Mouse (Mus musculus) ES-Bruce4 (cell line): ENCODE data around the gene Spock1. TPM values are rescaled to one million over a fixed set of nuclear protein-coding genes. Genes with fewer than 3 reads are reported as not detected.

Source experiments
- H3K27ac ChIP-seq: 2 replicates; pipeline ENCODE4 v1.5.1; 2012; ENCODE audit warnings: low read length, inconsistent platforms; ENCODE audit not compliant: insufficient read depth
- H3K27me3 ChIP-seq: 2 replicates; pipeline ENCODE4 v1.6.1; 2012; ENCODE audit warnings: mild to moderate bottlenecking, low read length, inconsistent platforms; ENCODE audit not compliant: control insufficient read depth, poor library complexity, insufficient read depth, severe bottlenecking
- H3K36me3 ChIP-seq: 2 replicates; pipeline ENCODE4 v1.6.1; 2012; ENCODE audit warnings: inconsistent platforms, mild to moderate bottlenecking, low read length, moderate library complexity; ENCODE audit not compliant: control insufficient read depth, poor library complexity, insufficient read depth, severe bottlenecking
- H3K4me1 ChIP-seq: one replicate; pipeline ENCODE4 v1.8.1; 2011; ENCODE audit warnings: low read length; ENCODE audit not compliant: control insufficient read depth, insufficient read depth
- H3K4me3 ChIP-seq: 2 replicates; pipeline ENCODE4 v1.5.1; 2011; ENCODE audit warnings: low read depth, mild to moderate bottlenecking, low read length
- H3K9ac ChIP-seq: 2 replicates; pipeline ENCODE4 v1.6.1; 2012; ENCODE audit warnings: low read depth, mild to moderate bottlenecking, inconsistent platforms; ENCODE audit not compliant: poor library complexity, severe bottlenecking
- H3K9me3 ChIP-seq: replicated peaks from 2 replicates; pipeline ENCODE4 v1.6.1; 2012; ENCODE audit warnings: mild to moderate bottlenecking, low read length, inconsistent platforms; ENCODE audit not compliant: control insufficient read depth, poor library complexity, insufficient read depth, severe bottlenecking
- CTCF ChIP-seq: IDR thresholded peaks from one replicate; pipeline ENCODE4 v1.8.1; 2011; ENCODE audit warnings: low read depth, low read length
- EP300 ChIP-seq: IDR thresholded peaks from 2 replicates; pipeline ENCODE4 v1.6.1; 2011; ENCODE audit warnings: low read depth, low read length; ENCODE audit not compliant: insufficient read depth
- POLR2A ChIP-seq: IDR thresholded peaks from one replicate; pipeline ENCODE4 v1.8.1; 2011; ENCODE audit warnings: low read length; ENCODE audit not compliant: insufficient read depth
- polyA plus RNA-seq: library from polyadenylated mRNA; stranded (reverse); fragments of >200 nt; gene quantifications from 2 replicates; pipeline ENCODE4 v1.2.4, GENCODE M21; 2011; ENCODE audit warnings: low read depth; ENCODE audit not compliant: missing spikeins, insufficient read depth, insufficient read length

Gene Spock1
- polyA plus RNA-seq, 1 experiment, result 0.61 TPM

DNA sequence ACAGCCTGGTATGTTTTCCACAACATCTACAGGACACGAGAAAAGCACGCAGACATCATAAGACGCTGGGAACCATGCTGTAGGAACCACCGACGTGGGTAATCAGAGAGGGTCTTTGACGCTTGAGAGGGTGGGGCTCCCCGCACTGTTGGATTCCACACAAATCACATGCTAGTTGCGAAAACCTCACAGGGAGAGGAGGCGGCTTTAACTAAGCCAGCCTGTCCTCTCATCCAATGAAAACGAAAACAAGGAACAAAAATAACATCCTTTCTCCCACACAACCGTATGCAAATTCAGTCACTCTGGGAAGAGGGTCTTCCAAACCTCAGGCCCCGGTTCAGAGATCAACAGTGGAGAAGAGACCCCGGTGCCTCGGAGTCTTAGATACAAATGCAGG is 479.3 kb downstream of the Spock1 start:
- Histone ChIP-seq H3K9me3 (no peaks in the 10 kb centered on the region), H3K27ac (no peak overlapping the region), H3K27me3 (no peaks in the 10 kb centered on the region), H3K4me3 (no peak overlapping the region), H3K9ac (no peak overlapping the region), H3K36me3 (no peaks in the 10 kb centered on the region), H3K4me1 (no peaks in the 10 kb centered on the region)
- TF ChIP-seq CTCF (no peak), EP300 (no peak), POLR2A (no peak)

DNA sequence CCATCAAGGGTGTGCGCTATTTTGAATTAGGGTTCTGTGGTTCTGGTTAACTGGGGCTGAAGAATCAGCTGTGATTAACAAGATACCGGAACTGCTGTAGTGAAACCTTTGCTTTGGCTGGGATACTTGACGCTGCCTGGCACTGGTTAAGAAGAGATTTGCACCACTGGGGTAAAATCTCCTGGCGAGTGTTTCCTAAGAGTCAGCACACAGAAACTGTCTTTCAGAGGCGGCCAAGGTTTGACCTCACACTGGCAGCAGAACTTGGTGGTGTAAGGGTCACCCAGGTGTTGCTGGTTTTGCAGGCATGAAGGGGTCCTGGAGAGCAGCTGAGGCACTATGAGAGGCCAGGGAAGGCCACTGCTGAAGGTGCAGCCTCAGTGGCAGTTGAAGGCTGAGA is 489.4 kb downstream of the Spock1 start:
- Histone ChIP-seq H3K9me3 (no peaks in the 10 kb centered on the region), H3K27ac (no peak overlapping the region), H3K4me3 (no peak overlapping the region), H3K9ac (no peak overlapping the region), H3K4me1 (no peaks in the 10 kb centered on the region), H3K27me3 (no peaks in the 10 kb centered on the region), H3K36me3 (no peaks in the 10 kb centered on the region)
- TF ChIP-seq CTCF (no peak), POLR2A (no peak), EP300 (no peak)

DNA sequence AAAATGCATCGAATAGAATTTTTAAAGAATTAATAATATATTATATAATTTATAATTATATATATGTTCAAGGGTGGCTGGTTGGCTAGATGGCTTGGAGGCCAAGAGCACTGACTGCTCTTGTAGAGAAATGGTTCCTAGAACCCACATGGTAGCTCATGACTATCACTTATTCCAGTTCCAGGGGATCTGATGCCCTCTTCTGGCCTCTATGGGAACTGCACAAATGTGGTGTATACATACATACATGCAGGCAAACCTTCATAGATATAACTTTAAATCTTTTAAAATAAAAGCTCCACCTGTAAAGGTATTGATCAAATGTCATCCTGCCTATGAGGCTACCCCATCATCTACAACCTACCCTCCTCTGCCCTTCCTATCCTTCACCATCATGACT is 493.4 kb downstream of the Spock1 start:
- Histone ChIP-seq H3K9ac (no peak overlapping the region), H3K27me3 (no peaks in the 10 kb centered on the region), H3K4me1 (no peaks in the 10 kb centered on the region), H3K27ac (no peak overlapping the region), H3K36me3 (no peaks in the 10 kb centered on the region), H3K4me3 (no peak overlapping the region), H3K9me3 (no peaks in the 10 kb centered on the region)
- TF ChIP-seq POLR2A (no peak), CTCF (no peak), EP300 (no peak)

DNA sequence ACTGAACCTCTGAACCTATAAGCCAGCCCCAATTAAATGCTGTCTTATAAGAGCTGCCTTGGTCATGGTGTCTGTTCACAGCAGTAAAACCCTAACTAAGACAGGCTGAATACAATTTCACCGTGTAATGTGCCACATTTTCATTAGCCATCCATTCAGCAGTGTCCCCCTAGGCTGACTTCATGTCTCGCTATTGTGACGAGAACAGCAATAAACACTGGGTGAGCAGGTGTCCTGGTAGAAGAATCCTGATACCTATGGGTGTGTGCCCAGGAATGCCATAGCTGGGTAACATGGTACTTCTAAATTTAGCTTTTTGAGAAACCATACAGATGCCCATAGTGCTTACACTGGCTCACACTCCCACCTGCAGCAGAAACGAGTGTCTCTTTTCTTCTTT is 500.5 kb downstream of the Spock1 start:
- H3K27ac ChIP-seq, result no peak overlapping the region
- no peak overlapping the region for H3K4me3 ChIP-seq
- no peak overlapping the region for H3K9ac ChIP-seq
- no peaks in the 10 kb centered on the region for H3K27me3 ChIP-seq
- H3K4me1 ChIP-seq, result no peaks in the 10 kb centered on the region
- no peak for TF ChIP-seq POLR2A
- no peak for TF ChIP-seq EP300
- TF ChIP-seq CTCF, result no peak
- no peaks in the 10 kb centered on the region for H3K9me3 ChIP-seq
- H3K36me3 ChIP-seq, result no peaks in the 10 kb centered on the region

DNA sequence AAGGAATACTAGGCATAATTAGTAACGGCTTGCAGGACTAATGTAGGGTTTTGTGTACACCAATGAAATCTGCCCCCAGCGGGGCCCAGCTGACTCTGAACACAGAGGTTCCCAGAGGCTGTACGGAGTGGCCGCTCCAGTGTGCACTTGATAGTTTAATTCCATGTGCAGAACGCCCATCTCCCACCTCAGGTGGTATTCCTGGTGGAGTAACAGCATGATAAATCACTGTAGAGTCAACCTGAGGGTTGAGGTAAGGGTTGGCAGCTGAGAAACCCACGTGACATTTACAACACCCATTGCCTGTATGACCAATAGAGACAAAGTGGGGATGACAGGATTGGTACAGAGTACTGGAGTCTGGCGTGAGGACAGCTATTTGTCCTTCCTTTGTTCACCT is 505.7 kb downstream of the Spock1 start:
- Histone ChIP-seq H3K27ac (no peak overlapping the region), H3K27me3 (no peaks in the 10 kb centered on the region), H3K9ac (no peak overlapping the region), H3K36me3 (no peaks in the 10 kb centered on the region), H3K4me1 (no peaks in the 10 kb centered on the region), H3K9me3 (no peaks in the 10 kb centered on the region), H3K4me3 (no peak overlapping the region)
- no peak for TF ChIP-seq POLR2A
- TF ChIP-seq EP300, result no peak

DNA sequence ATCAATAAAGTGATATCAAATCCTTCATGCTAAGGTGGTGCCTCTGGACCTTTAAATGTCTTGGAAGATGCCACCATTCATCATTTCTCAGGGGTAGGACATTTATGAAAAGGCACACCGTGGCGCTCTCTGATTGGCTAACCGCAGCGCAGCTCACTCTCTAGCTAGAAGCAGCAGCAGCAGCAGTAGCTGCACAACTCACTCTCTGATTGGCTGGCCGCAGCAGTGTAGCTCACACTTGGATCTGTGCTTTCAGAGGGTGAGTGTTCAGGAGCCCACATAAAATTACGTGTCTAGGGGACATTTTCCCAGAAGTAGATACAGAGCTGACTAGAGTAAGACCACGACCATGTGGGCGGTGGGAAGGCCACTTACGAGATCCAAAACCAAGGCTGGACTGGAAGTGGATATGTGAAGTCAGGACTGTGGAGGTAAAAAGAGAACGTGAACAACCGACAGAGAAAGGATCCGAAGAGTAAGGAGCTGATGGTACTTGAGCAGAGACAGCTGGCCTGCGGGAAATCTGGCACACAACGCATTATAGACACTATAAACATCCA is 535.9 kb downstream of the Spock1 start:
- H3K4me3 ChIP-seq, result peak overlapping the region; percentile 49
- no peaks in the 10 kb centered on the region for H3K9me3 ChIP-seq
- no peak overlapping the region for H3K9ac ChIP-seq
- TF ChIP-seq EP300 (no peak), CTCF (no peak), POLR2A (no peak)
- H3K4me1 ChIP-seq, result peaks cover 2% of the 10 kb centered on the region
- H3K36me3 ChIP-seq, result no peaks in the 10 kb centered on the region
- H3K27ac ChIP-seq, result no peak overlapping the region
- no peaks in the 10 kb centered on the region for H3K27me3 ChIP-seq

Other genes with a start within 250 kb of the Spock1 start
- 0.25 and 0.30 TPM in 2 replicates for gene Klhl3, start 205.3 kb upstream of the Spock1 start, polyA plus RNA-seq
- gene Hnrnpa0, start 220.2 kb upstream of the Spock1 start, polyA plus RNA-seq, result 166 and 181 TPM in 2 replicates
- gene Idnk, start 249.3 kb upstream of the Spock1 start, polyA plus RNA-seq, result 25.1 and 28.9 TPM in 2 replicates